Mouse (Mus musculus) erythroid progenitor cell, adult 5-6 weeks (primary cell): ENCODE data around the gene Gm438. TPM values are rescaled to one million over a fixed set of nuclear protein-coding genes. Genes with fewer than 3 reads are reported as not detected.
"Not testable (repeated sequence)": the region's sequence is repeated elsewhere in the genome, so short reads cannot be mapped to it uniquely, and the experiment has no call there.

ENCODE experiments used
- ATAC-seq: replicated peaks from 2 replicates; pipeline ENCODE4 v1.8.0; 2016; ENCODE audit warnings: moderate number of reproducible peaks, mild to moderate bottlenecking, moderate TSS enrichment, inconsistent platforms; ENCODE audit not compliant: poor library complexity, low FRiP score, severe bottlenecking
- total RNA-seq, 2 experiments: library from RNA; stranded (forward) in 1 of 2; stranded (reverse) in 1 of 2; fragments of 150-400 nt in 1 of 2; fragments of 186-747, 209-891 nt in 1 of 2; gene quantifications; 2 replicates each; pipeline versions ENCODE4 v1.2.3 to v1.2.4; 2015 to 2017; ENCODE audit warnings: low replicate concordance in 2 of 2

Gm438 gene
- not detected in 2 replicates for total RNA-seq (2015; ENCODE audit: low replicate concordance)
- not detected in 2 replicates for total RNA-seq (2017; ENCODE audit: low replicate concordance)

DNA sequence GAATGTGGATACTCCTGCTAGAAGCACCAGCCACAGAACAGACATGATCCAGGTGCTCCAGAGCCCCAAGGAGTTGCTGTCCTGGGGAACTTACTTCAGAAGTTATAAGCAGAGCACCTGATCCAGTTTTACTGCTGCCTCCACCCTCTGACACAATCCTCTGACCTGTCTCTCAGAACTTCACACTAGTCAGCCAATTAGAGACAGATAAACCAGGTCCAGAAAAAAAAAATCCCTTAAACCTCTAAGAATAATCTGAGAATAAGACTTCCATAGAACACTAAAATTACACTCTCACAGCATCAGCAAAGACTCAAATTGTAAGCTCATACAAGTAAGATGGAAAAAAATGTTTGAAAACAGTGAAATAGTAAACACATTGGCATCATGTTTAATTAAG lies at the start of gene Gm438:
TSS of gene Gm438 (minus strand) at position 101 of the 400 bp plus-strand sequence.
- ATAC-seq = no peak

DNA sequence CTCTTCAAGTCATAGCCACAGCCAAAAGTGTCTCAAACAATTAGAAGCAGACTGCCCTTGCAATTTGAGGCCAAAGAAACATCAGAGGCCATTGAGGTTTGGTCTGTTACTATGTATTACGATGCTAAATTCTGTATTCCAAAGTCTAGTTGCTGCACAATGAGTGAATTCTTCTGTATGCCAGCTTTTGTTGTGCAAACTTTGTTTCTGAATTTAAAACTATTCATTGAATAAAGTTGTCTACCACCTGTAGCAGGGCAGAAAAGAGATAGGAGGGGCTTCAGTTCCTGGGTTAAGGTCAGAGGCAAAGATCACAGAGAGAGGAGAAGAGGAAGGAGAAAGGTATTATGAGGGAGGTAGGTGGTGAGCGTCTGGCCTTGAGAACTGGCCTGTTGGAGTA lies 38.3 kb upstream of the Gm438 start:
- ATAC-seq = no peak

DNA sequence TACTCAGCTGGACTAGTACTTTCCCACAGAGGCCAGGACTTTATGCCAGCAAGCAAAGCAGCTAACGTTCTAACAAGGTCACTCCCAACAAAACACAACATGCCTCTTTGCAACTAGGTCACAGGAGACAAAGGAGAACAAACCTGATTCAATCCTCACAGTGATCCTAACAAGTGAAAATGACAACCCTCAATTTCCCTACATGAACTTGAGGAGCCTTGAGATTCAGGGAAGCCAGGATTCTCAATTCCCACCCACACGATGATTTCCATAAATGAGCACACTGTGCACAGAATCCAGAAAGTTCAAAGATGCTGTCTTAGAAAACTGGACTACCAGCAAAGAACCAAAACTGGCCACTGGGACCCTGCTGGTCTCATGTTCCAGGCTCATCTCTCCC lies 37.6 kb upstream of the Gm438 start:
- no peak for ATAC-seq

DNA sequence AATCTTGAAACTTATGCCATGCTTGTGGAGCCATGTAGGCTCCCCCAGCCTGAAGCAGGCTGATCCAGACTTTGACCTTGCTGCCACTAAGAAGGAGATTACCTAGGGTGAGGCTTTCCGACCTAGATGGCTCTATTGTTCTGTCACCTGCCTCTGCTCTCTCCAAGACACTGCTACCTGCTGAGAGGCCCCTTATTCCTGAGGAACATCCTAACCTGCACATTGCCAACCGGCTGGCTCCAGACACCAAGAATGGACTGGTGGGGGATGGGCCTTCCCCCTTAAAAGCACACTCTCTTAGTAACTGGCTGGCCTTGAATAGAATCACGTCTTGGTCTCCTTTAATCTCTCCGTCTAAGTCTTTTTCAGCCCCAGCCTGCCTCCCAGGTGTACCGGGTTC lies 20.8 kb upstream of the Gm438 start:
- not testable (repeated sequence) for ATAC-seq

DNA sequence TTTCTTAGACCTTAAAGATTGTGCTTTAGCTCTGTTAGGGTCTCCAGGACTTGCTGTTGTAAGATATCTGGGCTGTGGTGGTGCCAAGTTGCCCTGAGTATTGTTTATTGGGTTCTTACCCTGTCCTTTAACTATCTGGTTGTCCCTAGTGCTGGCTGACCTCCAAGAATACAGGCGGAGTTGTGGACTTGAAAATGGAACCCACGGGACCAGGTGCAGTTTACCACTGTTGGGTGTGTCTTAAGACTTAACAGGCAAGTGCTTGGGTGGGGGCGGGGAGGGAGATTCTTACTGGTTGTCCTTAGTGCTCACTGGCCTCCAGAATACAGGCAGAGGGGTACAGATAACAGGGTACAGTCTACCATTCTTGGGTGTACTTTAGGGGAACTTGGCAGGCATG lies 17.2 kb upstream of the Gm438 start:
- no peak for ATAC-seq

DNA sequence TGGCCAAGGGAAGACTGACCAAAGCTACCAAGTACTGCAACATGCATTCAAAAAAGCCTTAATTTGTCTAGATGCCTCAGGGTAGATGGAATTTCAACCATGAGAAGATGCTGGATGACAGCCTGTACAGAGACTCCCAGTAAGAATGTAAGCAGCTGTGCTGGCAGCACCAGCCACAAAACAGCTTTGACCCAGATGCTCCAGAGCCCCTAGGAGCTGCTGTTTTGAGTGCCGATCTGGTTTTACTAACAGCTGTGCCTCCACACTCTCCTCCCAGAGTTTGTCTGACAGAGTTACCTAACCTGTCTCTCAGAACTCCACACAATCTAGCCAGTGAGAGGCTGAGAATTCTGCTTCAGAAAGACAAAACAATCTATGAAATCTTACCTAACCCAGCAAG lies 3.8 kb upstream of the Gm438 start:
- no peak for ATAC-seq

DNA sequence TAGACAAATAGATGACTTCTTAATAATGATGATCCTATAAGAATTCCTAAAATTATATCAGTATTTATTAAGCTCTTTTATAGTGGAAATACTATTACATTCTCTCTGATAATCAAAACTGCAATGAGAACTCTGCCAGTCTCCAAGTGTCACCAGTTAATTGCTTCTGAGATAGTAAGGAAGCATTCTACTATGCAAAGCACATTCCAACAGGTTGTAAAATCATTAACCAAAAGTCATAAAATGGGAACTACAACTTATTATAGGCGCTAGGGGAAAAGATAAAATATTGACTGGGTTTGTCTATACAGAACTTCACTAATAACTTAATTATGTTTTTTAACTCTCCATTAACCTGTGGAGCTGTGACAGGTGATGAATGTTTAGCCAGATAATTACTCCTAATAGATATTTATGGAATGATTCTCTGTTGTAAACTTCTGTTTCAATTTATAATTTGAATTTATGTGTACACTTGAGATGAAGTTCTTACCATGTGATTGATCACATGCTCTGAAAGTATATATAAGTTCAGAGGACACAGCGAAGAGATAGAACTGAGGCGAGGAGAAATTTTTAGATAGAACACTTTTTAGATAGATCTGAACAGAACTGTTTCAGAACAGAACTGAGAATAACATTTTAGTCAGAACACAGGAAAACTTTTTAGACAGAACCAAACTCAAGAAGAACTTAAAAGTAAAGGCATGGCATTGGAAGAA lies 3.7 kb downstream of the Gm438 start:
- no peak for ATAC-seq

DNA sequence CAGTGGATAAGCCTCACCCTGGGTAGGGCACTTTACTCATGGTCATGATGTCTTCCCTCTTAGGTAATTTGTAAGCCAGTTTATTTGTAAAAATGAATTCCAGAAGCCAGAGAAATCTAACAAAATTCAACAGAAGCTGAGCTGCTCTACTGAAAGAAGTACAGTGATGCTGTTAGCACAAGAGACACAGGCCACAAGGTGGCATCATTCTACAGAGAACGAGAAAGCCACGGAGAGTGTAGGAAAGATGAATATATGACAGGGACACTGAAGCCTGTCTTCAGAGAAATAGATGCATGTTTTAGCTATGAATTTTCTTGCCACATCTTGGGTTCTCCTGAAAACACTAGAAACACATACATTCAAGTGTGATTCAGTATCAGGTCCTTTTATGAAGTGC lies 20.7 kb downstream of the Gm438 start:
- ATAC-seq = no peak

DNA sequence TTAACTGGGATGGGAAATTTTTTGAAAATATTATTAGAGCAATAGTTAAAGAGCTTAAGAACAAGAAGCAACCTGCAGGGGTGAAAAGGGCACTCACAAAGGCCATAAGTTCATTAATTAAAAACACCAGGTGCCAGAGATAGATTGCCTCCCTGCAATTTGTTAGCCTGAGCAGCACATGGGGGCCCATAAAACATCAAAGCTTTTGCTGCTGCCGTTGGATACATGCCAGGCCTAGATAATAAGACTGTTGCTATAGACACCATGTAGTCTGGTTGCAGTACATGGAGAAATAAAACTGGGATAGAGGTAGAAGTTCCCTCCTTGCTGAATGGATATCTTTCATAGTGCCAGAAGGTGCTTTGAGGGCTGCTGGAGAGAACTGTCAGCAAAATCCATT lies 37.2 kb downstream of the Gm438 start:
- no peak for ATAC-seq

Other genes starting within 250 kb of the Gm438 start
- gene Gm13124, start 221.4 kb downstream of the Gm438 start, total RNA-seq (2015; ENCODE audit: low replicate concordance) = not detected in 2 replicates
- gene Gm13124, start 221.4 kb downstream of the Gm438 start, total RNA-seq (2017; ENCODE audit: low replicate concordance) = not detected in 2 replicates
- not detected in 2 replicates for gene Aadacl4, start 172.9 kb downstream of the Gm438 start, total RNA-seq (2015; ENCODE audit: low replicate concordance)
- gene Aadacl4, start 172.9 kb downstream of the Gm438 start, total RNA-seq (2017; ENCODE audit: low replicate concordance) = not detected in 2 replicates
- not detected in 2 replicates for gene Gm436, start 100.2 kb downstream of the Gm438 start, total RNA-seq (2015; ENCODE audit: low replicate concordance)
- gene Gm436, start 100.2 kb downstream of the Gm438 start, total RNA-seq (2017; ENCODE audit: low replicate concordance) = not detected in 2 replicates
- gene Gm13178, start 65.2 kb downstream of the Gm438 start, total RNA-seq (2015; ENCODE audit: low replicate concordance) = not detected in 2 replicates
- not detected in 2 replicates for gene Gm13178, start 65.2 kb downstream of the Gm438 start, total RNA-seq (2017; ENCODE audit: low replicate concordance)
- gene Dhrs3, start 106.2 kb upstream of the Gm438 start, total RNA-seq (2015; ENCODE audit: low replicate concordance) = 11.7 and 23.8 TPM in 2 replicates
- 9.5 and 14.1 TPM in 2 replicates for gene Dhrs3, start 106.2 kb upstream of the Gm438 start, total RNA-seq (2017; ENCODE audit: low replicate concordance)